Mouse (Mus musculus): ENCODE measurements around the gene Bhlha9. TPM values are rescaled to one million over a fixed set of nuclear protein-coding genes. Genes with fewer than 3 reads are reported as not detected.
"Not testable (repeated sequence)": the region's sequence is repeated elsewhere in the genome, so short reads cannot be mapped to it uniquely, and the experiment has no call there.

Gene Bhlha9
- polyA plus RNA-seq, 1 experiment from 2014 or later = not detected

DNA sequence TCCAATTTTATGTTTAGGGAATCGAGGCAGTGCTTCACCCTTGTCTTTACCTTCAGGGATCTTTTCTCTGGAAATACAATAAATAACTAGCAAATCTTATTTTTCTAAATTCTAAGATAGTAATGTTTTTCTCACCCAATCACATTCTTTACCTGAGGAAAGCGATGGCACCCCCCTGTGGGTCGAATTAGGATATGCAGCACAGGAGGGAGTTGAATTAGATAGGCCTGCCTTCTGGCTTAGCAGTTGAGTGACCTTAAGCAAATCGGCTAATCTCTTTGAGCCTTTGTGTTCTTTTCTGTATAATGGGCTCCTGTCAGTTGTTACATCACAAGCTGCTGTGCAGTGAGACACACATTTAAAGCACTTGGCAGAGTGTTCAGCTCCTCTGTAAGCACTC, 2.4 kb downstream of the Bhlha9 start:
- Histone ChIP-seq H3K27ac (ENCODE audit: low read length) (no peak overlapping the region), H3K4me1 (ENCODE audit: control insufficient read depth, insufficient read depth, low read length) (0 out of 2 replicates have a peak, but pooled peaks cover 8% of the 10 kb centered on the region), H3K4me2 (ENCODE audit: low read depth, low read length) (no peak overlapping the region), H3K36me3 (ENCODE audit: control insufficient read depth, insufficient read depth, low read length) (no peaks in the 10 kb centered on the region), H3K9me3 (replicated peaks; ENCODE audit: control insufficient read depth, low read length) (no peaks in the 10 kb centered on the region), H3K4me3 (replicated peaks; ENCODE audit: low read length) (no peak overlapping the region), H3K9ac (ENCODE audit: low read length) (no peak overlapping the region), H3K27me3 (ENCODE audit: control insufficient read depth, insufficient read depth, low read length) (peaks cover 38% of the 10 kb centered on the region)
- no peak for ATAC-seq (ENCODE audit: insufficient read depth, low FRiP score)
- WGBS = 37% methylated on average over 4 of the region's 4 CpGs

DNA sequence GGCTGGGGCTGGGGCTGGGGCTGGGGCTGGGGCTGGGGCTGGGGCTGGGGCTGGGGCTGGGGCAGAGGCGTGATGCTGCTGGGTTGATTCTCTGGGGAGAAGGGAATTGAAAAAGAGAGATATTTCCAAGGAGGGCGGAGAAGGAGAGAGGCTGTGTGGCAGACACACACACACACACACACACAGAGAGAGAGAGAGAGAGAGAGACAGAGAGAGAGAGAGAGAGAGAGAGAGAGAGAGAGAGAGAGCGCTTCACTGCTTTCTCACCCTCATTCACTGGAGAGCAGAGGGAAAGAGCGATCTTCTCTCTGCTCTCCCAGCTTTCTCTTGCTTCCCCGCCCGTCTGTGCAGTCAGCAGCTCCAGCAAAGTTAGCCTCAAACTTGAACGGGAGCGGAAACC, 7.2 kb downstream of the Bhlha9 start, which contains the start of gene Trarg1:
Gene Trarg1 (plus strand): TSS at position 301 of the 400 bp plus-strand sequence.
- H3K27me3 ChIP-seq (ENCODE audit: control insufficient read depth, insufficient read depth, low read length); ATAC-seq (ENCODE audit: insufficient read depth, low FRiP score); H3K9ac ChIP-seq (ENCODE audit: low read length); H3K4me3 ChIP-seq (replicated peaks; ENCODE audit: low read length); H3K9me3 ChIP-seq (replicated peaks; ENCODE audit: control insufficient read depth, low read length); H3K4me1 ChIP-seq (ENCODE audit: control insufficient read depth, insufficient read depth, low read length); H3K27ac ChIP-seq (ENCODE audit: low read length); H3K36me3 ChIP-seq (ENCODE audit: control insufficient read depth, insufficient read depth, low read length): not testable (repeated sequence)
- H3K4me2 ChIP-seq (ENCODE audit: low read depth, low read length) = peak within 1 kb of the TSS; percentile 22; the same call in 1 of the 2 replicates
- 32% methylated on average over 7 of the region's 8 CpGs for WGBS

DNA sequence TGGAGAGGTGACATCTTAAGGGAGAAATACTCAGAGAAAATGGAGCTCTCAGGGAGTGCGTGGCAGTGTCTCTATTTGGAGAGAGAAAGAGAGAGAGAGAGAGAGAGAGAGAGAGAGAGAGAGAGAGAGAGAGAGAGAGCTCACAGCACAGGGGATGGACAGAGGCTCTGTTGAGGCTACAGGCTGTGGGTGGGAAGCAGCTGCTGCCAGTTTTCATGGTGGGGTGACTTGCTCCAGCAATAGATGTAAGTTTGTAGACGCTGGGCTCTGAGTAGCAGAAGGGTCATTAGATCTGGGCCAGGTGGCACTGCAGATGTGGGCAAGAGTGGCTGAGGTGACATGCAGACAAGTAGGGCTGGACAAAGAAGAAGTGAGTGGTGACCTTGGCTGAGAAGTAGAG, 13.3 kb downstream of the Bhlha9 start:
- no peaks in the 10 kb centered on the region for H3K27me3 ChIP-seq (ENCODE audit: control insufficient read depth, insufficient read depth, low read length)
- H3K9me3 ChIP-seq (replicated peaks; ENCODE audit: control insufficient read depth, low read length) = no peaks in the 10 kb centered on the region
- no peak overlapping the region for H3K4me3 ChIP-seq (replicated peaks; ENCODE audit: low read length)
- WGBS = 68% methylated on average over 2 of the region's 2 CpGs
- no peaks in the 10 kb centered on the region for H3K4me1 ChIP-seq (ENCODE audit: control insufficient read depth, insufficient read depth, low read length)
- H3K27ac ChIP-seq (ENCODE audit: low read length) = no peak overlapping the region
- H3K36me3 ChIP-seq (ENCODE audit: control insufficient read depth, insufficient read depth, low read length) = no peaks in the 10 kb centered on the region
- no peak overlapping the region for H3K4me2 ChIP-seq (ENCODE audit: low read depth, low read length)
- ATAC-seq (ENCODE audit: insufficient read depth, low FRiP score) = no peak
- H3K9ac ChIP-seq (ENCODE audit: low read length) = no peak overlapping the region

DNA sequence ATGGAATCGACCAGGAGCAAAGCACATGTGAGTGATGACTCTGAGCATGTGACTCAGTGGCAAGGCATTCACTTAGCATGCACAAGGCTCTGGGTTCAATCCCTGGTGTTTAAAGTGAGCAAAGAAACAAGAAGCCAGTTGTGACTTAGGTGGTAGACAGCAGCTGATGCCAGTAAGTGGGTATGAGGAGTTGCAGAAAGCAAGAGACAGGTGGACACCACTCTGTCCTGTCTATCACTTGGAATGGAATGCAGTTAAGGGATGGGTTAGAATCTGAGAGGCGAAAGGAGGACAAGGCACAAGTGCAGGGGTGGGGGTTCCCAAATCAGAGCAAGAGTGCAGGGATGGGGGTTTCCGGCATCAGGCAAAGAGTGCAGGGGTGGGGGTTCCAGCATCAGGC, 19.8 kb downstream of the Bhlha9 start:
- H3K9me3 ChIP-seq (replicated peaks; ENCODE audit: control insufficient read depth, low read length) = no peaks in the 10 kb centered on the region
- no peaks in the 10 kb centered on the region for H3K4me1 ChIP-seq (ENCODE audit: control insufficient read depth, insufficient read depth, low read length)
- WGBS = 65% methylated on average over 3 of the region's 3 CpGs
- no peaks in the 10 kb centered on the region for H3K36me3 ChIP-seq (ENCODE audit: control insufficient read depth, insufficient read depth, low read length)
- H3K27me3 ChIP-seq (ENCODE audit: control insufficient read depth, insufficient read depth, low read length) = no peaks in the 10 kb centered on the region
- no peak overlapping the region for H3K27ac ChIP-seq (ENCODE audit: low read length)
- no peak overlapping the region for H3K9ac ChIP-seq (ENCODE audit: low read length)
- no peak overlapping the region for H3K4me2 ChIP-seq (ENCODE audit: low read depth, low read length)
- no peak for ATAC-seq (ENCODE audit: insufficient read depth, low FRiP score)
- no peak overlapping the region for H3K4me3 ChIP-seq (replicated peaks; ENCODE audit: low read length)

DNA sequence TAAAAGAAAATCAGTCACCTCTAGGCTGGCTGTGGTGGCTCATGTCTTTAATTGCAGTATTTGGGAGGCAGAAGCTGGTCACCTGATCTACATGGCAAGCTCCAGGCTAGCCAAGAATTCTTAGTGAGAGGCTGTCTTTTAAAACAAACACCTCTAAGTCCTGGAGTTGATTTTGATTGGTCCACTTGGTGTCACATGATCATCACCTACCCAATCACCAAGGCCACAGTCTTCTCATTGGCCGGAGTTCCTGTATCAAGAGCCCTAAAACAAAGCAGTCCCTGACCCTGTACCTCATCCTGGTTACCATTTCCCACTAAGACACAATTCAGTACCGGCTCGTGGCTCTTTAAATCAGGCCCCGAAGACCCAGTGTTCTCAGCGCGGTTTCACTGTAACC, 23.5 kb downstream of the Bhlha9 start:
- Histone ChIP-seq H3K36me3 (ENCODE audit: control insufficient read depth, insufficient read depth, low read length) (no peaks in the 10 kb centered on the region), H3K27me3 (ENCODE audit: control insufficient read depth, insufficient read depth, low read length) (no peaks in the 10 kb centered on the region), H3K4me1 (ENCODE audit: control insufficient read depth, insufficient read depth, low read length) (no peaks in the 10 kb centered on the region), H3K4me3 (replicated peaks; ENCODE audit: low read length) (no peak overlapping the region), H3K9ac (ENCODE audit: low read length) (no peak overlapping the region), H3K4me2 (ENCODE audit: low read depth, low read length) (no peak overlapping the region), H3K27ac (ENCODE audit: low read length) (no peak overlapping the region), H3K9me3 (replicated peaks; ENCODE audit: control insufficient read depth, low read length) (no peaks in the 10 kb centered on the region)
- 67% methylated on average over 6 of the region's 6 CpGs for WGBS
- ATAC-seq (ENCODE audit: insufficient read depth, low FRiP score) = no peak

DNA sequence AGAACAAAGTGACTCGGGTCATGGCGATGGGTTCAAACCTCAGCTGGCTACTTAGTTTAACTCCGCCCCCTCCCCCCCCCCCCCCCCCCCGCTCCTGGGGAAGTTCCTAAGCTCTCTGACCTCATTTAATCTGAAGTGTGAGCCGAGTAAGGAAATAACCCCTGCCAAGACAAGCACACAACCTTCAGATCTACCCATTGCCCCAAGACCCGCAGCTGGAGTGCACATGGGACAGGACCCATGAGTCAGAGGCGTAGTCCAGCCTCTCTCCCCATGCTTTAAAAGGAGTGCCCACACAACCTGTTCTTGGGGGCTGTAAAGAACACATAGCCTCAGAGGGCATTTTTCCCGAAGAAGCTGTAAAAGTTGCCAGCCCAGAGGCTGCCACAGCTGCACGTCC, 27.4 kb downstream of the Bhlha9 start:
- Histone ChIP-seq H3K9ac (ENCODE audit: low read length) (no peak overlapping the region), H3K27ac (ENCODE audit: low read length) (no peak overlapping the region), H3K4me2 (ENCODE audit: low read depth, low read length) (peak overlapping the region; percentile 39; the same call in 1 of the 2 replicates), H3K4me3 (replicated peaks; ENCODE audit: low read length) (peak overlapping the region; percentile 10; the same call in 1 of the 2 replicates), H3K4me1 (ENCODE audit: control insufficient read depth, insufficient read depth, low read length) (no peaks in the 10 kb centered on the region), H3K9me3 (replicated peaks; ENCODE audit: control insufficient read depth, low read length) (no peaks in the 10 kb centered on the region), H3K27me3 (ENCODE audit: control insufficient read depth, insufficient read depth, low read length) (no peaks in the 10 kb centered on the region), H3K36me3 (ENCODE audit: control insufficient read depth, insufficient read depth, low read length) (no peaks in the 10 kb centered on the region)
- WGBS = 58% methylated on average over 8 of the region's 9 CpGs
- ATAC-seq (ENCODE audit: insufficient read depth, low FRiP score) = no peak

DNA sequence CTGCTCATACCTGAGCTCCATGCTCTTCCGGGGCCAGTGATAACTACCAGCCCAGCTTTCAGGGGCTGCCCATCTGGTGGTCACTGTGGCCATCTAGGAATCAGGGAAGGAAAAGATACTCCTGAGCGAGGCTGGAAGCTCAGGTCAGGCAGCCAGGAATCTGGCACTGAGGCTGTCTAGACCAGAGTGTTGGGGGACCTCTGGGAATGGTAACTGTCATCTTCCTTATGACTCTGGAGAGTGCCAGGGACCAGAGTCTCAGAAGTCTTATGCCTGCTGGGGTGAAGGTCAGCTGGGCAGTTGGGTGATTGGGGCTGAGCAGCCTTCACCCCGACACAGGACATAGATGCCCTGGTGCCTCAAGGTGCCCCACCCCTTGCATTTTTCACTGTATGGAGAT, 35.4 kb downstream of the Bhlha9 start:
- no peak overlapping the region for H3K4me2 ChIP-seq (ENCODE audit: low read depth, low read length)
- H3K36me3 ChIP-seq (ENCODE audit: control insufficient read depth, insufficient read depth, low read length) = no peaks in the 10 kb centered on the region
- H3K9me3 ChIP-seq (replicated peaks; ENCODE audit: control insufficient read depth, low read length) = no peaks in the 10 kb centered on the region
- no peaks in the 10 kb centered on the region for H3K27me3 ChIP-seq (ENCODE audit: control insufficient read depth, insufficient read depth, low read length)
- H3K27ac ChIP-seq (ENCODE audit: low read length) = no peak overlapping the region
- H3K4me1 ChIP-seq (ENCODE audit: control insufficient read depth, insufficient read depth, low read length) = 0 out of 2 replicates have a peak, but pooled peaks cover 5% of the 10 kb centered on the region
- WGBS = 81% methylated on average over 3 of the region's 3 CpGs
- no peak for ATAC-seq (ENCODE audit: insufficient read depth, low FRiP score)
- H3K4me3 ChIP-seq (replicated peaks; ENCODE audit: low read length) = no peak overlapping the region
- H3K9ac ChIP-seq (ENCODE audit: low read length) = no peak overlapping the region

DNA sequence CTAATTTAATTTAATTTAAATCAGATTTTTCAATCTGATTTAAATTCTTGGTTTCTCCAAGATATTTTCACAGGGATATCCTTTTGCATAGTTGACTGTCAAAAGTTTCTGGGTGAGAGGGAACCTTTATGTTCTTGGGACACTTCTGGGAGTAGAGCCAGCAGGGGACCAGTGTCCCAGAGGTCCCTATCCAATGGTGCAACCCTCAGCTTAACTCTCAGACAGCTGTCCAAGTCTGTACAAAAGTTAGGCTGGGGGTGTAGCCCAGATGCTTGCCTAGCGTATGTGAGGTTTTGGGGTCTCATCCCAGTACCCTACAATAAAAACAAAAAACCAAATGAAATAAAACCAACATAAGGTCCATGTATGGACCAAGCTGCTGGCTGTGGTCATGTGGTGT, 35.8 kb downstream of the Bhlha9 start:
- Histone ChIP-seq H3K36me3 (ENCODE audit: control insufficient read depth, insufficient read depth, low read length) (no peaks in the 10 kb centered on the region), H3K9ac (ENCODE audit: low read length) (no peak overlapping the region), H3K4me1 (ENCODE audit: control insufficient read depth, insufficient read depth, low read length) (0 out of 2 replicates have a peak, but pooled peaks cover 5% of the 10 kb centered on the region), H3K27me3 (ENCODE audit: control insufficient read depth, insufficient read depth, low read length) (no peaks in the 10 kb centered on the region), H3K4me3 (replicated peaks; ENCODE audit: low read length) (no peak overlapping the region), H3K9me3 (replicated peaks; ENCODE audit: control insufficient read depth, low read length) (no peaks in the 10 kb centered on the region), H3K27ac (ENCODE audit: low read length) (no peak overlapping the region), H3K4me2 (ENCODE audit: low read depth, low read length) (no peak overlapping the region)
- ATAC-seq (ENCODE audit: insufficient read depth, low FRiP score) = no peak
- 68% methylated on average over 1 of the region's 1 CpGs for WGBS

DNA sequence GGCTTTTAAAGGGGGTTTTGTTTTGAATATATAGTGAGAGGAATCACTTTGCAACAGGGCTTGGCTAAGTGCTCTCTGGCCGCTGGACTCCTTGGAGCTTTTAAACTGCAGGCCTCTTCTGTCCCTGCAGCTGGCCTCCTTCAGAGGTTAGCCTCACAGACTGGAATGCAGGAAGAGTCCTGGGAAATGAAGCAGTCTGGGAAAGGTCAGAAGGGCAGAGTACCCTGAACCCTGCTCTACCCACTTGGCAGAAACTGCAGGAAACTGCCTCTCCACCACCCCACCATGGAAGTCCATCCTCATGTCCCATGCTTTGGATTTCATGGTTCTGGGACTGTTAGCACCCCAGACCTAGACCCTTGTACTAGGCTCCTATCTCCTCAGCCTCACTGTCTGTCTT, 36.6 kb downstream of the Bhlha9 start:
- Histone ChIP-seq H3K4me2 (ENCODE audit: low read depth, low read length) (no peak overlapping the region), H3K4me3 (replicated peaks; ENCODE audit: low read length) (no peak overlapping the region), H3K36me3 (ENCODE audit: control insufficient read depth, insufficient read depth, low read length) (no peaks in the 10 kb centered on the region), H3K9me3 (replicated peaks; ENCODE audit: control insufficient read depth, low read length) (no peaks in the 10 kb centered on the region), H3K4me1 (ENCODE audit: control insufficient read depth, insufficient read depth, low read length) (0 out of 2 replicates have a peak, but pooled peaks cover 5% of the 10 kb centered on the region), H3K9ac (ENCODE audit: low read length) (no peak overlapping the region), H3K27me3 (ENCODE audit: control insufficient read depth, insufficient read depth, low read length) (no peaks in the 10 kb centered on the region), H3K27ac (ENCODE audit: low read length) (no peak overlapping the region)
- ATAC-seq (ENCODE audit: insufficient read depth, low FRiP score) = no peak
- WGBS = 17% methylated on average over 1 of the region's 1 CpGs

Measured in stomach, embryonic 16.5 days (tissue).